Mouse (Mus musculus) heart, embryonic 15.5 days (tissue): ENCODE measurements around the gene Camta2. TPM values are rescaled to one million over a fixed set of nuclear protein-coding genes. Genes with fewer than 3 reads are reported as not detected.
A peak's percentile ranks its signal among the peaks of the same experiment; 100 is the strongest.

Source experiments
- ATAC-seq: fragments of 200-750 bp; cut with Nextera tagmentation; replicated peaks from 2 replicates; pipeline ENCODE4 v1.8.0; 2017; ENCODE audit warnings: low read depth, moderate TSS enrichment; ENCODE audit not compliant: insufficient number of reproducible peaks, insufficient read depth, low FRiP score
- H3K27ac ChIP-seq: fragments of 300-500 bp; sonication (generic); 2 replicates; pipeline ENCODE4 v1.5.1; 2015; ENCODE audit warnings: mild to moderate bottlenecking, inconsistent platforms
- H3K27me3 ChIP-seq: fragments of 300-500 bp; sonication (generic); 2 replicates; pipeline ENCODE4 v1.6.1; 2015; ENCODE audit warnings: inconsistent platforms
- H3K36me3 ChIP-seq: fragments of 300-500 bp; sonication (generic); 2 replicates; pipeline ENCODE4 v1.6.1; 2015; ENCODE audit warnings: mild to moderate bottlenecking, inconsistent platforms
- H3K4me1 ChIP-seq: fragments of 300-500 bp; sonication (generic); replicated peaks from 2 replicates; pipeline ENCODE4 v1.6.1; 2015; ENCODE audit warnings: inconsistent platforms
- H3K4me2 ChIP-seq: fragments of 300-500 bp; sonication (generic); 2 replicates; pipeline ENCODE4 v1.6.1; 2015; ENCODE audit warnings: inconsistent platforms, mild to moderate bottlenecking, moderate library complexity
- H3K4me3 ChIP-seq: fragments of 300-500 bp; sonication (generic); 2 replicates; pipeline ENCODE4 v1.5.1; 2015; ENCODE audit warnings: mild to moderate bottlenecking, inconsistent platforms
- H3K9ac ChIP-seq: fragments of 300-500 bp; sonication (generic); 2 replicates; pipeline ENCODE4 v1.6.1; 2015; ENCODE audit warnings: mild to moderate bottlenecking, inconsistent platforms
- H3K9me3 ChIP-seq: fragments of 300-500 bp; sonication (generic); replicated peaks from 2 replicates; pipeline ENCODE4 v1.6.1; 2016; ENCODE audit warnings: inconsistent platforms
- WGBS: fragments of 180-500 bp; shearing (Covaris S2); methylation state at CpG from one replicate; pipeline ENCODE4 v1.1.7; 2015; ENCODE audit warnings: mixed read lengths; 5-methylcytosine and 5-hydroxymethylcytosine counted together
- polyA plus RNA-seq: library from polyadenylated mRNA; unstranded; fragments of >200 nt; fragmentation: Nextera tagmentation; extraction: Ambion mirVana; gene quantifications from 2 replicates; pipeline ENCODE4 v1.2.1, GENCODE M21; 2015

Gene Camta2
- polyA plus RNA-seq: 11.3 and 16.0 TPM in 2 replicates

DNA sequence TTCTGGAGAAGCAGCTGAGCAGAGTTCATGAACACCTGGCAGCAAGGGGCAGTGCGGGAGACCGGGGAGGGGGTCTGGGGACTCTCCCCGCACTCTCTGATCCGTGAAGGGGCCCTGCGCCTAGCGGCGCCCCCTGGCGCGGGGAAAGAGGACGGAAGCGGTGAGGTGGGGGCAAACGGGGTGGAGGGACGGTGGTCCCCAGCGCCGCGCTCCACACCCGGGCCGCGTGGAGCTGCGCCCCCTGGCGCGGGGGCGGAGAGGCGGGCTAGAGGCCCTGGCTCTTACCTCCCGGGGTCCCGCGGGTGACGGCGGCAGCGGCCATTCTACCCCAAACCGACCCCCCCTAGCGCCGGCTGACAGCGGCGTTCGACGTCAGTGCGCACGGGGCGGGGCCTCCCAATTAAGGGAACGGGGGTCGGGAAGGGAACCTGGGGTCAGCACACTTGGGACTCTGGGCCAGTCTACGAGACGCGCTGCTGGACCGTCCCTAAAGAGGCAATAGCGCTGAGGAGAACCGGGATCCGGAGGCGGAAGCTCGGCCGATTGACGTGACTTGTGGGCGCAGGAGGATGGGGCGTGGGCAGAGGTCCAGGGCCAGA, at the start of gene Camta2:
Gene Camta2 (minus strand): TSS at position 505 of the 599 bp plus-strand sequence.
- Histone ChIP-seq H3K4me1 (peaks cover 22% of the 10 kb centered on the region), H3K4me2 (peak within 1 kb of the TSS; percentile 90), H3K27me3 (no peaks in the 10 kb centered on the region), H3K9ac (peak within 1 kb of the TSS; percentile 80), H3K27ac (peak within 1 kb of the TSS; percentile 90), H3K36me3 (peaks cover 30% of the 10 kb centered on the region), H3K9me3 (no peaks in the 10 kb centered on the region), H3K4me3 (peak within 1 kb of the TSS; percentile 74)
- ATAC-seq: peak; percentile 91
- WGBS: under 1% methylated on average over 55 of the region's 55 CpGs

DNA sequence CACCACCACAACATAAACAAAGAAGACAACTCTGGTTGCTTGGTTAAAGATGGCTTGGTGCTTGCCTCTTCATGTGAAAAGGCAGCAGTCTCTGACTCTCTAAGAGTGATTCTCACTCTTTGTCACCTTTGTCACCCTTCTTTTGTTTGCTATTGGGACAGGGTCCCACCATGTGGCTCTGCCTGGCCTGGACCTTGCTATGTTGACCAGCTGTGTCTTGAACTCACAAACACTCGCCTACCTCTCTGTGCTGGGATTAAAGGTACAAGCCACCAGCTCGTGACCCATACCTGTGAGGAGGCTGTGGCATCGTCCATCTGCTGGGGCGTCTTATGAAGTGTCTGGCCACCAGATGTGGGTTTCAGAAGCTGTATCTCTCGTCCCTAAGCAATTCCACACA, 45.4 kb upstream of the Camta2 start:
- WGBS: 52% methylated on average over 5 of the region's 5 CpGs
- Histone ChIP-seq H3K36me3 (peaks cover 11% of the 10 kb centered on the region), H3K27ac (no peak overlapping the region), H3K9me3 (no peaks in the 10 kb centered on the region), H3K4me2 (no peak overlapping the region), H3K4me3 (no peak overlapping the region), H3K4me1 (peaks cover 8% of the 10 kb centered on the region; the same call in 1 of the 2 replicates), H3K9ac (no peak overlapping the region), H3K27me3 (no peaks in the 10 kb centered on the region)
- no peak for ATAC-seq

DNA sequence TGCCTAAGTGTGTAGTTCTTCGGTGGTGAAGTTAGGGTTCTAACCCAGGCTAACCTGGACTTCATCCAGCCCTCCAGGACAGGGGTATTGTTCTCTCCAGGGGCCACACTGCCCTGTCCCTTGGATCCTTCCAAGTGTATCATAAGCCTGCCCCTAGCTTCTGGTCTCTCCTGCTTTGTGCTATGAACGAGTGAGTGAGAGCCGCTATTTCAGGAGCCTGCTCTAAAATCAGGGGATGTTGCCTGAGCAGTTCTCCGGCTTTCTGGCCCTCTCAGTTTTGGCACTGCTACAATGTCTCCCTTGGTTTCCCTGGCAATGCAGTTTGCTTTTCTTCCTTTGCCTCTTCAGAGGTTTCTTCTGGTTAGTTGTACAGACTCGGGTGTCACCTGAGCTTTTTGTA, 43.3 kb upstream of the Camta2 start:
- Histone ChIP-seq H3K4me3 (no peak overlapping the region), H3K27ac (no peak overlapping the region), H3K4me2 (no peak overlapping the region), H3K27me3 (no peaks in the 10 kb centered on the region), H3K36me3 (peaks cover 29% of the 10 kb centered on the region), H3K4me1 (peaks cover 7% of the 10 kb centered on the region; the same call in 1 of the 2 replicates), H3K9ac (no peak overlapping the region), H3K9me3 (no peaks in the 10 kb centered on the region)
- no peak for ATAC-seq
- 45% methylated on average over 5 of the region's 5 CpGs for WGBS

DNA sequence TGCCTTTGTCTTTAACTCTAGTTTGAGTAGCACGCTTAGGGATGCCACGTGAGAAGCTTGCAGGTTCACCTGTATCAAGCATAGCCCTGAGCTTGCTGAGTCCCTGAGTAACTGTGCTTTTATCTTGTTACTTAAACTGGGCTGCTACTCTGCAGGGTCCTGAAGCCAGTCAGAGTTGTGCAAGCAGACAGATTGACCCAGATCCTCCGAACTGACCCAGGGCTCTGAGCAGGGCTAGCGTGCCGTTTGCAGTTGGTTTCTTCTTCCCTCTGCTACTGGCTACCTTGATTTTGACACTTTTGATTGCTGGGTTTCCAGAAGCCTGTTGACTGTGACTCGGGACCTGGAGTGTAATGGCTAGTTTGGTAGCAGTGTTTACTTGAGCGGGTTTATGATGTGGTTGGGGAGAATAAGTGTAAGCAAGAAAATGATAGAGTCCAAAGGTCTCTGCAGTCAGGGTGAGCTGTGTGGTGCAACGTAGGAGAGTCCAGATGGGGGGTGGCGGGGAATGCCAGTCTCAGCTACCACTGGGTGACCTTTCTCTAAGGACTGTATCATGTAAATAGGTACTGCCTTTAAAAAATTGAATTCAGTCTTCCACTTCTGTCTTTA, 42.6 kb upstream of the Camta2 start:
- ATAC-seq: no peak
- Histone ChIP-seq H3K4me2 (no peak overlapping the region), H3K4me3 (no peak overlapping the region), H3K9me3 (no peaks in the 10 kb centered on the region), H3K4me1 (peaks cover 5% of the 10 kb centered on the region; the same call in 1 of the 2 replicates), H3K27me3 (no peaks in the 10 kb centered on the region), H3K36me3 (peaks cover 36% of the 10 kb centered on the region), H3K9ac (no peak overlapping the region), H3K27ac (no peak overlapping the region)
- 75% methylated on average over 9 of the region's 9 CpGs for WGBS

DNA sequence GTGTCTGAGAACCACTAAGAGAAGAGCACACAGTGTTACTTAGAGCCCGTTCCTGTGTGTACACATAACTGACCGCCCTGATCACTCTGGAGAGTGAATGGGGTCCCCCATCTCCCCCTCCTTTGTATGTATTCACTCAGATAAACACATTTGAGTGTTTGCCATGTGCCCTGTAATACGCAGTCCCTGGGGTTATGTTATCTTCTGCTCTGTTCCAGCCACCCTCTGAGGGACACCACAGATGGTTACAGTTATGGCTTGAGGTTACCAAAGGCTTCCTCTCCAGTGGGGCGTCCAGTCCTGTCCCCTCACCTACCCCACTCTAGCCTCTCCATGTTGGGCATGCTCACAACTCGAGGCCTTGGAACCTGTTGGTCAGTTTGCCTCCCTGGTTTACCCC, 39.5 kb upstream of the Camta2 start:
- peaks cover 61% of the 10 kb centered on the region for H3K36me3 ChIP-seq
- H3K27ac ChIP-seq: no peak overlapping the region
- no peaks in the 10 kb centered on the region for H3K27me3 ChIP-seq
- 81% methylated on average over 5 of the region's 5 CpGs for WGBS
- no peaks in the 10 kb centered on the region for H3K9me3 ChIP-seq
- no peak overlapping the region for H3K4me3 ChIP-seq
- no peak overlapping the region for H3K4me2 ChIP-seq
- ATAC-seq: no peak
- no peak overlapping the region for H3K9ac ChIP-seq
- H3K4me1 ChIP-seq: no peaks in the 10 kb centered on the region

DNA sequence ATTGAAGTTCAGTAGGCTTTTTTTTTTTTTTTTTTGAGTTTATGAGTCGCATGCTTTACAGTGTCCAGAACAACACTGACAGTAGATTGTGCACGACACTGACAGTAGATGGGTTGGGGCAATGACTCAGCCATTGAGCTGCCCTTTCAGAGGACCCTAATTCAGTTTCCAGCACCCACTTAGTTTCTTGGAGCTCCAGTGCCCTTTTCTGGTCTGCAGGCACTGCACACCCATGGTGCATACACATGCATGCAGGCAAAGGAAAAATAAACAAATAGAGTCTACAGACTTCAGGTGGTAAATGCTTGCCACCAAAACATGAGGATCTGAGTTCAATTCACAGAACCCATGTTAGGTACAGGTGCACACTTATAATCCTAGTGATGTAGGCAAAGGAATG, 38.7 kb upstream of the Camta2 start:
- Histone ChIP-seq H3K27me3 (no peaks in the 10 kb centered on the region), H3K9ac (no peak overlapping the region), H3K4me3 (no peak overlapping the region), H3K9me3 (no peaks in the 10 kb centered on the region), H3K4me1 (no peaks in the 10 kb centered on the region), H3K4me2 (no peak overlapping the region), H3K36me3 (peaks cover 66% of the 10 kb centered on the region), H3K27ac (no peak overlapping the region)
- 86% methylated on average over 2 of the region's 2 CpGs for WGBS
- no peak for ATAC-seq

DNA sequence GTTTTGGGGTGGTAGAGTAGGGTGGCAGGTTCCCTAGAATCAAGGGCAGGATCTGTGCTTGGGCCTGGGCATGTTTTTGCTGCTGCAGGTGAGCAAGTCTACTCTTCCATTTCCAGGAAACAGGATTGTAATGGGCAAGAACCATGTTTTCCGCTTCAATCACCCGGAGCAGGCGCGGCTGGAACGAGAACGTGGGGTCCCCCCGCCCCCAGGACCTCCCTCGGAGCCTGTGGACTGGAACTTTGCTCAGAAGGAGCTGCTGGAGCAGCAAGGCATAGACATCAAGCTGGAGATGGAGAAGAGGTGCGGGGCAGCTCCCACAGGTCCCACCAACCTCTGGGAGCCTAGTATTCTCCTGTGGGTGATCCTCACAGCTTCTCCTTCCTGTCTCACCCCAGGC, 36.8 kb upstream of the Camta2 start:
- Histone ChIP-seq H3K36me3 (peaks cover 83% of the 10 kb centered on the region), H3K4me2 (no peak overlapping the region), H3K27me3 (no peaks in the 10 kb centered on the region), H3K4me1 (no peaks in the 10 kb centered on the region), H3K9ac (no peak overlapping the region), H3K9me3 (no peaks in the 10 kb centered on the region), H3K27ac (no peak overlapping the region), H3K4me3 (no peak overlapping the region)
- no peak for ATAC-seq
- WGBS: 97% methylated on average over 9 of the region's 9 CpGs

DNA sequence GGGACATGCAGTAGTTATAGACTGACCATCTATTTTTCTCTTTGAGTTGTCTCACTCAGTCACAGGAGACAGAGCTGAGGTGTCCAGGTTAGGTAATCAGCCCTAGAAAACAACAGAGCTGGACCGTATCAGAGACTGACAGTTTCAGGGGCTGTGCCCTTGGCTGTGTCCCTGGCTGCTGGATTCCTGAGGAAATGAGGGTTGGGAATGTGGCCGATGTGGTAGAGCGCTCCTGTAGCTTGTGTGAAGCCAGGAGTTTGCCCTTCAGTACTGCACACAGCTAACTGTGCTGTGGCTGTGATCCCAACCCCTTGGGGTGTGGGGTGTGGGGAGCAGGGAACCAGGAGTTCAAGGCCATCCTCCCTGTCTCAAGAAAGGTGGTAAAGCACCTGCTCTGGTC, 33.2 kb upstream of the Camta2 start:
- 0 out of 2 replicates have a peak, but pooled peaks have one; percentile 23 for ATAC-seq
- WGBS: 67% methylated on average over 3 of the region's 3 CpGs
- no peak overlapping the region for H3K27ac ChIP-seq

DNA sequence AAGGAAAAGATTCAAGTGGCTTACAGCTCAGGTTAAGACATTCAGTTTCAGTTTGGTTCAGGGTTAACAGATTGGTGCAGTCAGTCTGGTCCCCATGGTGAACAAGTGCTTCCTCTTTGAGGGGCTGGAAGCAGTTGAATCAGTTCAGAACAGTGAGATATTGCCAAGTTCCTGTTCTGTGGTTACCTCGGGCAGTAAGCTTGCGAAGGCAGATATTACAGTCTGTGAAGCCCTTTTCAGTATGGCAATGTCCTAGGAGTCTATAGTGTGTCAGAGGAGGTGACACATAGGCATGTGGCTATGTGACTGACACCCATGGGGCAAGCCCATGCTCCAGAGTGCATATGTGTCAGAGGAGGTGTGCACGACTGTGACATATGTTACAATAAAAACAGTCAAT, 32.7 kb upstream of the Camta2 start:
- peaks cover 91% of the 10 kb centered on the region for H3K36me3 ChIP-seq
- ATAC-seq: no peak
- no peak overlapping the region for H3K4me3 ChIP-seq
- no peaks in the 10 kb centered on the region for H3K9me3 ChIP-seq
- H3K9ac ChIP-seq: no peak overlapping the region
- no peaks in the 10 kb centered on the region for H3K4me1 ChIP-seq
- H3K27me3 ChIP-seq: no peaks in the 10 kb centered on the region
- no peak overlapping the region for H3K27ac ChIP-seq
- no peak overlapping the region for H3K4me2 ChIP-seq
- 80% methylated on average over 3 of the region's 3 CpGs for WGBS

More for the DNA sequence above, 33.2 kb upstream of the Camta2 start:
- Histone ChIP-seq H3K4me1 (no peaks in the 10 kb centered on the region), H3K4me2 (no peak overlapping the region), H3K4me3 (no peak overlapping the region), H3K36me3 (peaks cover 91% of the 10 kb centered on the region), H3K27me3 (no peaks in the 10 kb centered on the region), H3K9me3 (no peaks in the 10 kb centered on the region), H3K9ac (no peak overlapping the region)

DNA sequence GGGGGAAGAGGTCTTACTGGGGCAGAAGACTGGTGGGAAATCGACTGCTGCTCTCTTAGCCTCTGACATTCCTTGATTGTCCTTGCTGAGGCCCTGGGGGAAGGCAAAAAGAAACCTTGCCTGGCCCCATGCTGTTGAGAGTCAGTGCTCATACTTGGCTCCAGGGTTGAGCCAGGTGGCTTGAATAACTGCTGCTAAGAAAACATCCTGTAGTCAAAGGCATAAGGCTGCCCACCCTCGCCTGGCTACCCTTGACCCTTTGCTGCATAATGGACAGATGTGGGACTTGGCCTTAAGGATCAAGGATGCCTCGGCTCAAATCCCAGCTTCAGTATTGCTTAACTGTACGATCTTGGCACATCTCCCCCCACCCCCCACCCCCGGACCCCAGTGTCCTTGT, 30.6 kb upstream of the Camta2 start:
- Histone ChIP-seq H3K27me3 (no peaks in the 10 kb centered on the region), H3K27ac (no peak overlapping the region), H3K9me3 (no peaks in the 10 kb centered on the region), H3K9ac (no peak overlapping the region), H3K4me3 (no peak overlapping the region), H3K4me2 (no peak overlapping the region), H3K36me3 (peaks cover 81% of the 10 kb centered on the region), H3K4me1 (no peaks in the 10 kb centered on the region)
- ATAC-seq: no peak
- WGBS: 75% methylated on average over 5 of the region's 5 CpGs

DNA sequence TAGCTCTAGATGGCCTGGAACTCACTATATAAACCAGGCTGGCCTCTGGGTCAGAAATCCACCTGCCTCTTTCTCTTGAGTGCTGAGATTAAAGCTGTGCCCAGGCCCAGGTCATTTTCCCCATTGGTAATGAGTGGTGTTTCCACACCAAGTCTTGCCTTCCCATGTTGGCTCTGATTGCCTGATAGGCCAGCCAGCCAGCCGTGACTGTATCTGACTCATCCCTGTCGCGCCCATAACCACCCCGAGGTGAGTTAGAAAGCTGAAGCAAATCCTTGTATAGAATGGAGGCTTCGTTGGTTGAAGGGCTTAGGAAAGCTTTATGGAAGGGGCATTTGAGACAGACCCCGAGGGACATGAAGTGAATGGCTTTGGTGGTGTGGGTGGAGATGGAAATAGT, 27.9 kb upstream of the Camta2 start:
- Histone ChIP-seq H3K9ac (no peak overlapping the region; the same call in 1 of the 2 replicates), H3K9me3 (no peaks in the 10 kb centered on the region), H3K36me3 (peaks cover 90% of the 10 kb centered on the region), H3K4me2 (no peak overlapping the region), H3K4me1 (no peaks in the 10 kb centered on the region), H3K27ac (no peak overlapping the region), H3K4me3 (no peak overlapping the region), H3K27me3 (no peaks in the 10 kb centered on the region)
- WGBS: 85% methylated on average over 6 of the region's 6 CpGs
- no peak for ATAC-seq

DNA sequence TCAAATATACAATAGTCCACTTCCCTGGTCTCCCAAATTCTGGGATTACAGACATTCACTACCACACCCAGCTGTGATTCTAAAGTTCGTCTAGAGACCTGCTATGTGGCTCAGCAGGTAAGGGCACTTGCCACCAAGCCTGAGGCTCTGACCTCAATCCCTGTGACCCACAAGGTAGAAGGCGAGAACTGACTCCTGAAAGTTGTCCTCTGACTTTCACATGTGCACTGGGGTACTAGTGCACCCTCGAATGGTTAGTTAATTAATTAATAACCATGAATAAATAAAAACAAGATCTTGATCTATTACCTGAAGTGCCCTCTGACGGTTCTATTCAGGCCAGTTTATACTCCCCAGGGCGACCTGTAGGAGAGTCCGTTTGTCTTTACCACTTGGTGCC, 25.3 kb upstream of the Camta2 start:
- no peak overlapping the region for H3K9ac ChIP-seq
- no peaks in the 10 kb centered on the region for H3K27me3 ChIP-seq
- H3K36me3 ChIP-seq: peaks cover 88% of the 10 kb centered on the region
- H3K4me1 ChIP-seq: no peaks in the 10 kb centered on the region
- no peak for ATAC-seq
- H3K9me3 ChIP-seq: no peaks in the 10 kb centered on the region
- WGBS: 86% methylated on average over 6 of the region's 6 CpGs
- H3K4me2 ChIP-seq: no peak overlapping the region
- no peak overlapping the region for H3K4me3 ChIP-seq
- no peak overlapping the region for H3K27ac ChIP-seq
